Mouse (Mus musculus) liver, embryonic 13.5 days (tissue): ENCODE results near the gene Fntb. TPM values are rescaled to one million over a fixed set of nuclear protein-coding genes. Genes with fewer than 3 reads are reported as not detected.

Source experiments
- ATAC-seq: fragments of 200-750 bp; cut with Nextera tagmentation; 2 replicates; pipeline ENCODE4 v1.8.0; 2017; ENCODE audit warnings: low read depth, mild to moderate bottlenecking, moderate number of reproducible peaks, moderate library complexity
- DNase-seq: peaks from one replicate; pipeline ENCODE4 v3.0.0; 2022
- H3K27ac ChIP-seq: fragments of 300-500 bp; sonication (generic); 2 replicates; pipeline ENCODE4 v1.5.1; 2015; ENCODE audit warnings: moderate library complexity, mild to moderate bottlenecking, inconsistent platforms
- H3K27me3 ChIP-seq: fragments of 300-500 bp; sonication (generic); 2 replicates; pipeline ENCODE4 v1.6.1; 2015; ENCODE audit warnings: mild to moderate bottlenecking, inconsistent platforms
- H3K36me3 ChIP-seq: fragments of 300-500 bp; sonication (generic); 2 replicates; pipeline ENCODE4 v1.6.1; 2015; ENCODE audit warnings: mild to moderate bottlenecking, inconsistent platforms
- H3K4me1 ChIP-seq: fragments of 300-500 bp; sonication (generic); replicated peaks from 2 replicates; pipeline ENCODE4 v1.6.1; 2015; ENCODE audit warnings: inconsistent platforms
- H3K4me2 ChIP-seq: fragments of 300-500 bp; sonication (generic); 2 replicates; pipeline ENCODE4 v1.6.1; 2015; ENCODE audit warnings: inconsistent platforms, mild to moderate bottlenecking, moderate library complexity
- H3K4me3 ChIP-seq: fragments of 300-500 bp; sonication (generic); replicated peaks from 2 replicates; pipeline ENCODE4 v1.5.1; 2015; ENCODE audit warnings: mild to moderate bottlenecking, inconsistent platforms
- H3K9ac ChIP-seq: fragments of 300-500 bp; sonication (generic); 2 replicates; pipeline ENCODE4 v1.6.1; 2015; ENCODE audit warnings: mild to moderate bottlenecking, inconsistent platforms
- H3K9me3 ChIP-seq: fragments of 300-500 bp; sonication (generic); replicated peaks from 2 replicates; pipeline ENCODE4 v1.6.1; 2016; ENCODE audit warnings: inconsistent platforms
- WGBS: fragments of 180-500 bp; shearing (Covaris S2); methylation state at CpG from one replicate; pipeline ENCODE4 v1.1.7; 2015; ENCODE audit not compliant: insufficient replicate concordance; 5-methylcytosine and 5-hydroxymethylcytosine counted together
- polyA plus RNA-seq: library from polyadenylated mRNA; unstranded; fragments of >200 nt; fragmentation: Nextera tagmentation; extraction: Ambion mirVana; gene quantifications from 2 replicates; pipeline ENCODE4 v1.2.1, GENCODE M21; 2015

The Fntb gene
- 22.2 and 24.9 TPM in 2 replicates for polyA plus RNA-seq

DNA sequence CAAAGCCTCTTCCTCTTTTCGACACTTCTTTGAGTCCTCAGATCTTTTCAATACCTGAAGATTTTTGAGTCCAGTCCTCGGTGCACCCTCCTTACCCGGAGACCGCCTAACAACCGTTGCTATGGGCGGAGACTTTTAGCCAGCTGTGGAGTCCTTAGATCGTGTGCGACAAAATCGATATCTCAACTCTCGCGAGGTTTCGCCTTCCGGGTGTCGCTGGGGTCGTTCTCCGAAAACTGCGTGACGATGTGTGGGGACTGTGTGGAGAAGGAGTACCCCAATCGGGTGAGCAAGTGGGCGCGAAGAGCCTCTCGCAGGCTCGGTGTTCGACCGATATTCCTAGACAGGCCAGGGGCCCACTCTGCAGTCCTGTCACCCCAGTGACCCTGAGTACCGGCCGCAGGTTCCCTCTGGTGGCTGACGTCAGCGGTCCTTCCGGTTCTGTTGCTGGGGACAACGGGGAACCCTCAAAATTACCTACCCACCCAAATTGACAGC is at the start of gene Fntb, which contains the start of gene Churc1:
Gene Fntb, plus strand, starts transcription at position 236 of the 498 bp plus-strand sequence.
Gene Churc1, plus strand, starts transcription at position 185 of the 498 bp plus-strand sequence.
- peak within 1 kb of the TSS; percentile 79 for H3K27ac ChIP-seq
- no peaks in the 10 kb centered on the region for H3K27me3 ChIP-seq
- peak within 1 kb of the TSS; percentile 72 for H3K4me3 ChIP-seq
- peak; percentile 95 for DNase-seq
- WGBS: under 1% methylated on average over 31 of the region's 31 CpGs
- H3K36me3 ChIP-seq: no peaks in the 10 kb centered on the region
- peak within 1 kb of the TSS; percentile 85 for H3K4me2 ChIP-seq
- H3K9me3 ChIP-seq: no peaks in the 10 kb centered on the region
- peak; percentile 97 for ATAC-seq
- H3K4me1 ChIP-seq: peaks cover 21% of the 10 kb centered on the region
- H3K9ac ChIP-seq: peak within 1 kb of the TSS; percentile 81

DNA sequence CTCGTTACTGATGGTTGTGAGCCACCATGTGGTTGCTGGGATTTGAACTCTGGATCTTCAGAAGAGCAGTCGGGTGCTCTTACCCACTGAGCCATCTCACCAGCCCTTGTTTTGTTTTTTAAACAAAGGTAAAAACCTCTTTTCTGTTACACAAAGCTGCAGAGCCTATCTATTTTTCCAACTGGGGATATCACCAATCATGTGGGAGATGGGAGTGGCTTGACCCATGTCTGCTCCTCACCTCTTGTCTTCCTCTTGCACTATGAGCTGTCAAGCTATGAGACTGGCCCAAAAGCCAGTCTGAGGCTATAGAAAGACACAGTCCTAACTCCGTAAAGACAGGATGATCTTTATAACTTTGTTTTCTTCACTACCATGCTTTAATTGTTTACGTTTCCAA is 47.0 kb upstream of the Fntb start:
- ATAC-seq (peak; percentile 74), DNase-seq (no peak)
- Histone ChIP-seq H3K9me3 (no peaks in the 10 kb centered on the region), H3K27ac (no peak overlapping the region), H3K36me3 (no peaks in the 10 kb centered on the region), H3K27me3 (peaks cover 7% of the 10 kb centered on the region), H3K4me3 (no peak overlapping the region), H3K9ac (no peak overlapping the region), H3K4me2 (no peak overlapping the region), H3K4me1 (peaks cover 22% of the 10 kb centered on the region)
- 69% methylated on average over 4 of the region's 4 CpGs for WGBS

DNA sequence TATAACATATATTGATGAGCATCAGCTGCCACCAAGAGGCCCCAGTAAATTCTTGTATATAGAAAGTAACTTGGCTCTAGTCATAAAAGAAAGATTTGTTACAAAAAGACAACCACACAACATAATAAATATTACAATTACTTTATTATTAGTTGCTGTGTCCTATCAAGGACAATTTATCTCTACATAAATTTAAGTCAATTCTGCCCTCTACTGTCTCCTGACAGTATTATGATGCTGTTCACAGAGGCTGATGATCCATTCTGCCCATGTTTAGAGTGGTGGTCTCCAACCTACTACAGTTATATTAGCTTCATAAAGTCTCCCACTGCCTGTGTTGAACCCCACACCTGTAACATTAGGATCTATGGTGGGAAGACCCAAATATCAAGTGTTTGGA is 44.8 kb upstream of the Fntb start:
- H3K27ac ChIP-seq: no peak overlapping the region
- no peak overlapping the region for H3K4me2 ChIP-seq
- H3K27me3 ChIP-seq: peaks cover 2% of the 10 kb centered on the region
- peaks cover 19% of the 10 kb centered on the region for H3K4me1 ChIP-seq
- H3K9me3 ChIP-seq: no peaks in the 10 kb centered on the region
- ATAC-seq: no peak
- H3K36me3 ChIP-seq: no peaks in the 10 kb centered on the region
- no peak for DNase-seq
- no peak overlapping the region for H3K4me3 ChIP-seq
- H3K9ac ChIP-seq: no peak overlapping the region

DNA sequence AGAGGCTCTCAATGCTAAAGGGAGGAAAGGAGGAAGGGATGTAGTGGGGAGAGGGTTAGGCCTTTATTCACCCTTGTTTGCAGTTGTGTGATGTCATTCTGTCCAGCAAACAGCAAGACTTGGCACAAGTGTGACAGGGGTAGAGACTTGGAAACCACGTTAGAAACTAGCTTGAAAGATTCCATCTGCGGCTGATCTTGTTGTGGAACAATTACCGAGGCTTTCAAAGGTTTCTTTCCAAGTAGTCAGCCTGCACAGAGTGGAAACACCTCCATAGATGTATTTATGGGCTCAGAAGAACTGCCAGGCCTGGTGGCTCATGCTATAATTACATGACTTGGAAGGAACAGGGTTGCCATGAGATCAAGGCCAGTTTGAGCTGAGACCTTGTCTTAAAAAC is 43.4 kb upstream of the Fntb start:
- no peak overlapping the region for H3K4me3 ChIP-seq
- H3K9me3 ChIP-seq: no peaks in the 10 kb centered on the region
- ATAC-seq: no peak
- no peak overlapping the region for H3K9ac ChIP-seq
- peaks cover 19% of the 10 kb centered on the region for H3K4me1 ChIP-seq
- no peaks in the 10 kb centered on the region; the same call in 1 of the 2 replicates for H3K27me3 ChIP-seq
- WGBS: 69% methylated on average over 3 of the region's 3 CpGs
- no peak overlapping the region for H3K27ac ChIP-seq
- no peak overlapping the region for H3K4me2 ChIP-seq
- H3K36me3 ChIP-seq: no peaks in the 10 kb centered on the region
- DNase-seq: no peak

DNA sequence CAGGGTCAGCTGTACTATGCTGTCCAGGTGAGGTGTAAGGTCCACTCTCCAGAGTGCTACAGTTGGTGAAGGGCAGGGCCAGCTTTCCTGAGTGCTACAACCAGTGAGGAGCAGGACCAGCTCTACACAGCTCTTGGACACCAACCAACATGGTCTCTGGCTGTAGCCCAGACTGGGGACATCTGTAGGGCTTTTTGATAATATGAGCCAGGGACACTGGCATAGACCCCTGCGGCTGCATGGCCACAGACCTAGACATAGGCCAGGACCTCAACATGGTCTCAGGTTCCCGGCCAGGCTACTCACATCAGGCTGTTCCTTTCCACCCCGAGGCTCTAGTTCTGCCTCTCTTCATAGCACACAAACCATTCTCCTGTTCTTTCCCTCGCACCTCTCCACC is 37.4 kb upstream of the Fntb start:
- DNase-seq: no peak
- H3K27ac ChIP-seq: no peak overlapping the region
- H3K27me3 ChIP-seq: peaks cover 5% of the 10 kb centered on the region; the same call in 1 of the 2 replicates
- no peaks in the 10 kb centered on the region for H3K36me3 ChIP-seq
- 65% methylated on average over 4 of the region's 4 CpGs for WGBS
- H3K4me1 ChIP-seq: no peaks in the 10 kb centered on the region
- H3K9me3 ChIP-seq: peaks cover 6% of the 10 kb centered on the region; the same call in 1 of the 2 replicates
- H3K4me2 ChIP-seq: no peak overlapping the region
- ATAC-seq: 0 out of 2 replicates have a peak, but pooled peaks have one; percentile 18
- no peak overlapping the region for H3K9ac ChIP-seq
- H3K4me3 ChIP-seq: no peak overlapping the region

DNA sequence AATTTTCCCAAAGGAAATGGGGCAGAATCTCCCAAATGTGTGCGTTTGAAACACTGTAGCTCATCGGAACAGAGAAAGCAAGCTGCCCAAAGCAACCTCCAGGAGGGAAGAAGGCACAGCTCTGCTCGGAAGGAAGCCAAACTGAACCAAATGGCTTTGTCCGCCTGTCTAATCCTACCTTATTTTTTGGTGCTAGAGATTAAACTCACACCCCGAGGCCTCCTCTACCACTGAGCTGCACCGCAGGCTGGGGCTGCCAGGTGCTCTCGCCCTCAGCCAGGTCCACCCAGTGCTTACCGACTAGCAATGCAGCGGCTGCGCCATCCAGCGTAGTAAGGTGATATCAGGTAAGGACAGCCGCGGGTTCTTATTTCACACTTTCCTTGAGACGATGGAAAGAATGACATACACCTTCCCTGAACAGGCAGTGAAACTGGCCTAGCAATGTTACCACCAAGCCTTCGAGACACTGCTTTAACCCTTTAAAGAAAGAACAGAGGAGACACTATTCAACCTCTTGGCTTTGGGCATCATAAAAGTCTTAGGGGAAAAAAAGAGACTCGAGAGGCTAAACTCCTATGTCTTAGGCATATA is 14.4 kb upstream of the Fntb start:
- 0 out of 2 replicates have a peak, but pooled peaks cover 4% of the 10 kb centered on the region for H3K9me3 ChIP-seq
- H3K4me2 ChIP-seq: no peak overlapping the region
- no peak for DNase-seq
- H3K27ac ChIP-seq: no peak overlapping the region
- peaks cover 6% of the 10 kb centered on the region; the same call in 1 of the 2 replicates for H3K27me3 ChIP-seq
- H3K9ac ChIP-seq: no peak overlapping the region
- ATAC-seq: no peak
- no peaks in the 10 kb centered on the region for H3K36me3 ChIP-seq
- H3K4me1 ChIP-seq: no peaks in the 10 kb centered on the region
- WGBS: 74% methylated on average over 16 of the region's 16 CpGs
- no peak overlapping the region for H3K4me3 ChIP-seq

DNA sequence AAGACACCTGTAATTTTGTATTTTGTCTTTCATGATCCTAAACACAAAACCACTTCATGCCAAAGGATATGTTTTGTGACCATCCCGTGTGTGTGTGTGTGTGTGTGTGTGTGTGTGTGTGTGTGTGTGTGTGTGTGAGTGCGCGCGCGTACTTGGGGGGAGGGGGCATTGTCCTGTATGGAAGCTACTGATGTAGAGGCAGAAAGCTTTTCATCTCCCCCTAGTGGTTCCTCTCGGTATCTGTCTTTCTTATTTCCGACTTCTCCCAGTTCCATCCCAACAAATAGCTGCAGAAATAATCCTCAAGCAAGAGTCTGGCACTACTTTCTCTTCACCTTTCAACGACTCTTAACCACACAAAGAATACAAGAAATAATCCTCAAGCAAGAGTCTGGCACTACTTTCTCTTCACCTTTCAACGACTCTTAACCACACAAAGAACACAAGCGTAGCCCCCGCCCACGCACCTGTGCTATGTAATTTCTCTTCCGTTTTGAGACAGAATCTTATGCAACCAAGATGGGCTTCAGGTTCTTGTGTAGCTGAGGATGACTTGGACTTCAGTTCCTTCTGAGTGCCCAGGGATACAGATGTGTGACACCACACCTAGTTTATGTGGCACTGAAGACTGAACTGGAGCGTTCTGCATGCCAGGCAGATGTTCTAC is 12.6 kb upstream of the Fntb start:
- Histone ChIP-seq H3K4me1 (no peaks in the 10 kb centered on the region), H3K36me3 (no peaks in the 10 kb centered on the region), H3K27me3 (peaks cover 6% of the 10 kb centered on the region; the same call in 1 of the 2 replicates), H3K4me2 (no peak overlapping the region), H3K4me3 (no peak overlapping the region), H3K9ac (no peak overlapping the region), H3K9me3 (0 out of 2 replicates have a peak, but pooled peaks cover 4% of the 10 kb centered on the region), H3K27ac (no peak overlapping the region)
- no peak for ATAC-seq
- WGBS: 37% methylated on average over 14 of the region's 14 CpGs
- DNase-seq: peak; percentile 23

DNA sequence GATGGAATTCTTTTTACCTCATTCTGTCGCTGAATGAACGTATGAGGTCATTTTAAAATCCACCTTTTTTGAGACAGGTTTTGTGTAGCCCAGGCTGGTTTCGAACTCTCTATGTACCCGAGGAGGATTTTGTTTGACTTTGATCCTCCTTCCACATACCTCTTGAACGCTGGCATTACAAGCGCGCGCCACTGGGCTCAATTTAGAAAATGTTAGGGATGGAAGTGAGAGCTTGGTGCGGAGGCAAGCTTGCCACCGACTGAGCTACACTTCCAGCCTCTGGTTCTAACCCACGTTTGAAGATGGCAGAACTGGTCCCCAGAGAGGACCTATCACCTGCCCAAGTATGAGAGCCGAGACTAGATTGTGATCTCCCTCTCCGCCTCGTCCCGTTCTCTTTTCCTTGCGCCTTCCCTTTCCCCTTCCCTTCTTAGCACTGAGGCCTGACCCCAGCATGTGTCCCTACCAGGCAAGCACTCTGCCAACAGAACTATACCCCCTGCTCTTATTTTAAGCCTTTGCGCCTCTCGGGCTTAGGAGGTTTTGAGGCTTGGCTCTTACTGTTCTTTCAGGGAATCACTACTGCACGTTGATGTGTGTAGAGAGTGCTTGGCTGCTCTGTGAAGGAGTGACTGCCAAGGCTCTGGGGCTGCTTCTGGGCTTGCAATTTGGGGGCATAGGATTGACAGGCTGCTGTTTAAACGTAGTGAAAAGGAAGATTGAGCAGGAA is 677 bp downstream of the Fntb start:
- H3K36me3 ChIP-seq: no peaks in the 10 kb centered on the region
- H3K4me3 ChIP-seq: peak overlapping the region; percentile 72
- no peaks in the 10 kb centered on the region for H3K27me3 ChIP-seq
- ATAC-seq (peak; percentile 16; the same call in 1 of the 2 replicates), DNase-seq (no peak)
- H3K9ac ChIP-seq: peak overlapping the region; percentile 81
- peak overlapping the region; percentile 85 for H3K4me2 ChIP-seq
- WGBS: 26% methylated on average over 20 of the region's 20 CpGs
- H3K27ac ChIP-seq: peak overlapping the region; percentile 79
- no peaks in the 10 kb centered on the region for H3K9me3 ChIP-seq
- H3K4me1 ChIP-seq: peaks cover 21% of the 10 kb centered on the region

DNA sequence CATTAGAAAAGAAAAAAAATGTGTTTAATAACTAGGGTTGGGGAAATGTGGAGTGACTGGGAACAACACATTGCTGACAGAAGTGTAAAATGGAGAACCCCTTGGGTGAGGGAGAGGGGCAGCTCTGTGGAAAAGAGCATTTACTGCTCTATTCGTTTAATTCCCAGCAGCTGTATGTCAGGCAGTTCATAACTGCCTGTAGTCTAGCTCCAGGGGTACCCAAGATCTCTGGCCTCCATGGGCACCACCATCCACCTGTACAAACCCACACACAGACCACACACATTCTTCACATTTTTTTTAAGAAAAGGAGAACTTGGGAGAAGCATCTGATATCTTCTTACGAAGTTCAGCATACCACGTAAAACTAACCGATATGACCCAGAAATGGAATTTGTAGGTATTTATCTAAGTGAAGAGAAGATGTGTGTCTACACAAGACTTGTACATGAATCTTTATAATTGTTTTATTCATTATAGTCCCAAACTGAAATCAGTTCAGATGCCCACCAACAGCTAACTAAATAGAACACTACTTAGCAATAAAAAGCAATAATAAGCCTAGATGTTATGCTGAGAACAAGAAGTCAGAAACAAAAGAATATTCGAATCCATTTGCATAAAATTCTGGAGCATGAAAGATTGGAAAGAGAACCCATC is 5.6 kb downstream of the Fntb start:
- Histone ChIP-seq H3K27ac (no peak overlapping the region), H3K4me3 (no peak overlapping the region), H3K9me3 (no peaks in the 10 kb centered on the region), H3K4me2 (no peak overlapping the region), H3K4me1 (peaks cover 12% of the 10 kb centered on the region), H3K27me3 (no peaks in the 10 kb centered on the region), H3K36me3 (no peaks in the 10 kb centered on the region), H3K9ac (no peak overlapping the region)
- no peak for ATAC-seq
- WGBS: 71% methylated on average over 5 of the region's 5 CpGs
- DNase-seq: no peak

DNA sequence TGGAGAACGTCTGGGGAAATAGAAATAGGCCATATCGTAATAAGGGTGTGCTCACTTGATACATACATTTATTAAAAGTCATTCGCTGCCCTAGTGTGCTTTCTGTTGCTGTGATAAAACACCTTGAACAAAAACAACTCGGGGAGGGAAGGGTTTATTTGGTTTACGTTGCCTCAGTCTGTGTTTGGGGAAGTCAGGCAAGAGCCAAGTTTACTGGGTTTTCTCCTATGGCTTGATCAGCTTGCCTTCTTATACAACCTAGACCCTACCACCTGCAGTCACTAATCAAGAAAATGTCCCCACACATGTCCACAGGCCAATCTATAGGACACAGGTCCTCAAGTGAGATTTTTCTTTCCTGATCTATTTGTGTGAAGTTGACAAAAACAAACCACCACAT is 6.2 kb downstream of the Fntb start:
- 73% methylated on average over 5 of the region's 5 CpGs for WGBS
- ATAC-seq: no peak
- no peak for DNase-seq
- no peaks in the 10 kb centered on the region for H3K27me3 ChIP-seq
- no peaks in the 10 kb centered on the region for H3K9me3 ChIP-seq
- H3K9ac ChIP-seq: no peak overlapping the region
- no peaks in the 10 kb centered on the region for H3K36me3 ChIP-seq
- no peak overlapping the region for H3K4me3 ChIP-seq
- H3K4me1 ChIP-seq: peaks cover 6% of the 10 kb centered on the region
- H3K27ac ChIP-seq: no peak overlapping the region
- H3K4me2 ChIP-seq: no peak overlapping the region

DNA sequence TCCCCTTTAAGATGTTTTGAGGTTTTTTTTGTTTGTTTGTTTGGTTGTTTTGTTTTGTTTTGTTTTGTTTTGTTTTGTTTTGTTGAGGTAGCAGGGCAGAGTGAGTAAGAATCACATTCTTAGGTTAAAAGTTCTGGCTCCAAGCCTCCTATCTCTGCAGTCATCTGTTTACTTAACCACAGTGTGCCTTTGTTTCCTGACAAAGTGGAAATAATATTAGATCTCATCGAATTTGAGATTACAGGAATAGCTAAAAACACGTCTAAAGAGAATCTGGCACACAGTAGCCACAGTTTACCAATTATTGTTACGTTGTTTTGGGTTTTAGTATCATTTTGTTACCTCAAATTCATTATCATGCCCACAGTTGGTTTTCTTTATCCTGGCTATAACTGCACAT is 9.3 kb downstream of the Fntb start:
- no peak for ATAC-seq
- Histone ChIP-seq H3K4me1 (no peaks in the 10 kb centered on the region), H3K36me3 (peaks cover 8% of the 10 kb centered on the region), H3K9ac (no peak overlapping the region), H3K9me3 (no peaks in the 10 kb centered on the region), H3K4me3 (no peak overlapping the region), H3K27me3 (no peaks in the 10 kb centered on the region), H3K27ac (no peak overlapping the region), H3K4me2 (no peak overlapping the region)
- WGBS: 37% methylated on average over 3 of the region's 3 CpGs
- DNase-seq: no peak
